Mouse (Mus musculus) bone marrow macrophage, adult 2 months (primary cell): ENCODE data around the gene Fancc.

Experiments used
- CTCF ChIP-seq: IDR thresholded peaks from 2 replicates; pipeline ENCODE4 v1.5.1; 2012; ENCODE audit warnings: low read depth, mild to moderate bottlenecking, low read length, moderate library complexity
- POLR2A ChIP-seq: IDR thresholded peaks from 2 replicates; pipeline ENCODE4 v1.6.1; 2012; ENCODE audit warnings: mild to moderate bottlenecking, low read depth, low read length, borderline replicate concordance

- no peak for TF ChIP-seq CTCF
- no peak for TF ChIP-seq POLR2A
Measured at GRCm38 (mm10) chr13:63544119-63544966, 47.3 kb upstream of the Fancc start.
